Mouse (Mus musculus): ENCODE data around the gene Esf1. TPM values are rescaled to one million over a fixed set of nuclear protein-coding genes. Genes with fewer than 3 reads are reported as not detected.
"Not testable (repeated sequence)": the region's sequence is repeated elsewhere in the genome, so short reads cannot be mapped to it uniquely, and the experiment has no call there.

The Esf1 gene
- 7.5 and 8.9 TPM in 2 replicates for polyA plus RNA-seq (2015; fragmentation: Nextera tagmentation; extraction: Ambion mirVana)

- H3K4me3 ChIP-seq (ENCODE audit: low read depth, low read length): peak within 1 kb of the TSS; percentile 90
Observed at GRCm38 (mm10) chr2:140170127-140170802, at the start of gene Esf1, which contains the start of gene Ndufaf5. TSS of gene Esf1 (minus strand) at chr2:140170564. TSS of gene Ndufaf5 (plus strand) at chr2:140170649.

GRCm38 (mm10) chr2:140215965-140216364 lies 45.6 kb upstream of the Esf1 start:
- Histone ChIP-seq H3K9me3 (replicated peaks; ENCODE audit: control insufficient read depth, low read length) (no peaks in the 10 kb centered on the region), H3K27me3 (ENCODE audit: control insufficient read depth, insufficient read depth, low read depth, low read length) (no peaks in the 10 kb centered on the region), H3K9ac (ENCODE audit: low read depth, low read length) (no peak overlapping the region), H3K27ac (ENCODE audit: low read length) (no peak overlapping the region), H3K4me1 (ENCODE audit: control insufficient read depth, low read depth, low read length) (no peaks in the 10 kb centered on the region), H3K4me2 (ENCODE audit: low read depth, low read length) (no peak overlapping the region), H3K4me3 (ENCODE audit: low read depth, low read length) (no peak overlapping the region), H3K36me3 (ENCODE audit: control insufficient read depth, insufficient read depth) (no peaks in the 10 kb centered on the region)
- ATAC-seq (ENCODE audit: low read depth): no peak
- WGBS (ENCODE audit: insufficient replicate concordance): 39% methylated on average over 1 of the region's 1 CpGs

More at GRCm38 (mm10) chr2:140170127-140170802, at the start of gene Esf1, which contains the start of gene Ndufaf5:
- H3K4me2 ChIP-seq (ENCODE audit: low read depth, low read length): peak within 1 kb of the TSS; percentile 96
- under 1% methylated on average over 43 of the region's 43 CpGs for whole genome bisulfite sequencing (ENCODE audit: insufficient replicate concordance)
- no peaks in the 10 kb centered on the region for H3K9me3 ChIP-seq (replicated peaks; ENCODE audit: control insufficient read depth, low read length)
- peaks cover 4% of the 10 kb centered on the region for H3K36me3 ChIP-seq (ENCODE audit: control insufficient read depth, insufficient read depth)
- peak; percentile 99 for ATAC-seq (ENCODE audit: low read depth)
- H3K4me1 ChIP-seq (ENCODE audit: control insufficient read depth, low read depth, low read length): peaks cover 14% of the 10 kb centered on the region
- peak within 1 kb of the TSS; percentile 82 for H3K27ac ChIP-seq (ENCODE audit: low read length)
- peak within 1 kb of the TSS; percentile 86 for H3K9ac ChIP-seq (ENCODE audit: low read depth, low read length)
- H3K27me3 ChIP-seq (ENCODE audit: control insufficient read depth, insufficient read depth, low read depth, low read length): no peaks in the 10 kb centered on the region

GRCm38 (mm10) chr2:140215415-140215814 lies 45.1 kb upstream of the Esf1 start:
- Histone ChIP-seq H3K9ac (ENCODE audit: low read depth, low read length) (no peak overlapping the region), H3K4me2 (ENCODE audit: low read depth, low read length) (no peak overlapping the region), H3K27me3 (ENCODE audit: control insufficient read depth, insufficient read depth, low read depth, low read length) (no peaks in the 10 kb centered on the region), H3K9me3 (replicated peaks; ENCODE audit: control insufficient read depth, low read length) (no peaks in the 10 kb centered on the region), H3K4me3 (ENCODE audit: low read depth, low read length) (no peak overlapping the region), H3K27ac (ENCODE audit: low read length) (no peak overlapping the region), H3K36me3 (ENCODE audit: control insufficient read depth, insufficient read depth) (no peaks in the 10 kb centered on the region), H3K4me1 (ENCODE audit: control insufficient read depth, low read depth, low read length) (no peaks in the 10 kb centered on the region)
- no peak for ATAC-seq (ENCODE audit: low read depth)
- WGBS (ENCODE audit: insufficient replicate concordance): 51% methylated on average over 2 of the region's 2 CpGs

- Histone ChIP-seq H3K4me2 (ENCODE audit: low read depth, low read length) (no peak overlapping the region), H3K9ac (ENCODE audit: low read depth, low read length) (no peak overlapping the region), H3K4me3 (ENCODE audit: low read depth, low read length) (no peak overlapping the region), H3K36me3 (ENCODE audit: control insufficient read depth, insufficient read depth) (no peaks in the 10 kb centered on the region), H3K9me3 (replicated peaks; ENCODE audit: control insufficient read depth, low read length) (no peaks in the 10 kb centered on the region), H3K27me3 (ENCODE audit: control insufficient read depth, insufficient read depth, low read depth, low read length) (no peaks in the 10 kb centered on the region), H3K27ac (ENCODE audit: low read length) (no peak overlapping the region), H3K4me1 (ENCODE audit: control insufficient read depth, low read depth, low read length) (no peaks in the 10 kb centered on the region)
- WGBS (ENCODE audit: insufficient replicate concordance): 67% methylated on average over 4 of the region's 4 CpGs
- ATAC-seq (ENCODE audit: low read depth): no peak
Observed at GRCm38 (mm10) chr2:140214519-140215027, 44.2 kb upstream of the Esf1 start.

GRCm38 (mm10) chr2:140203756-140204155 lies 33.4 kb upstream of the Esf1 start:
- Histone ChIP-seq H3K4me1 (ENCODE audit: control insufficient read depth, low read depth, low read length) (no peaks in the 10 kb centered on the region), H3K9me3 (replicated peaks; ENCODE audit: control insufficient read depth, low read length) (no peaks in the 10 kb centered on the region), H3K9ac (ENCODE audit: low read depth, low read length) (no peak overlapping the region), H3K27ac (ENCODE audit: low read length) (no peak overlapping the region), H3K36me3 (ENCODE audit: control insufficient read depth, insufficient read depth) (no peaks in the 10 kb centered on the region), H3K4me2 (ENCODE audit: low read depth, low read length) (no peak overlapping the region), H3K4me3 (ENCODE audit: low read depth, low read length) (no peak overlapping the region), H3K27me3 (ENCODE audit: control insufficient read depth, insufficient read depth, low read depth, low read length) (no peaks in the 10 kb centered on the region)
- WGBS (ENCODE audit: insufficient replicate concordance): 81% methylated on average over 7 of the region's 7 CpGs
- ATAC-seq (ENCODE audit: low read depth): no peak

GRCm38 (mm10) chr2:140202573-140202972 lies 32.2 kb upstream of the Esf1 start:
- Histone ChIP-seq H3K9me3 (replicated peaks; ENCODE audit: control insufficient read depth, low read length) (no peaks in the 10 kb centered on the region), H3K4me2 (ENCODE audit: low read depth, low read length) (no peak overlapping the region), H3K27me3 (ENCODE audit: control insufficient read depth, insufficient read depth, low read depth, low read length) (no peaks in the 10 kb centered on the region), H3K4me1 (ENCODE audit: control insufficient read depth, low read depth, low read length) (no peaks in the 10 kb centered on the region), H3K36me3 (ENCODE audit: control insufficient read depth, insufficient read depth) (no peaks in the 10 kb centered on the region), H3K4me3 (ENCODE audit: low read depth, low read length) (no peak overlapping the region), H3K27ac (ENCODE audit: low read length) (no peak overlapping the region), H3K9ac (ENCODE audit: low read depth, low read length) (no peak overlapping the region)
- 0 out of 2 replicates have a peak, but pooled peaks have one; percentile 11 for ATAC-seq (ENCODE audit: low read depth)
- WGBS (ENCODE audit: insufficient replicate concordance): 35% methylated on average over 5 of the region's 5 CpGs

- no peaks in the 10 kb centered on the region for H3K9me3 ChIP-seq (replicated peaks; ENCODE audit: control insufficient read depth, low read length)
- no peak overlapping the region for H3K9ac ChIP-seq (ENCODE audit: low read depth, low read length)
- H3K4me3 ChIP-seq (ENCODE audit: low read depth, low read length): no peak overlapping the region
- no peak overlapping the region for H3K4me2 ChIP-seq (ENCODE audit: low read depth, low read length)
- no peaks in the 10 kb centered on the region for H3K27me3 ChIP-seq (ENCODE audit: control insufficient read depth, insufficient read depth, low read depth, low read length)
- no peaks in the 10 kb centered on the region for H3K4me1 ChIP-seq (ENCODE audit: control insufficient read depth, low read depth, low read length)
- ATAC-seq (ENCODE audit: low read depth): no peak
- H3K27ac ChIP-seq (ENCODE audit: low read length): no peak overlapping the region
- no peaks in the 10 kb centered on the region for H3K36me3 ChIP-seq (ENCODE audit: control insufficient read depth, insufficient read depth)
- 67% methylated on average over 2 of the region's 2 CpGs for WGBS (ENCODE audit: insufficient replicate concordance)
Observed at GRCm38 (mm10) chr2:140200713-140201112, 30.3 kb upstream of the Esf1 start.

GRCm38 (mm10) chr2:140185685-140186210 lies 15.4 kb upstream of the Esf1 start:
- H3K9ac ChIP-seq (ENCODE audit: low read depth, low read length); H3K4me3 ChIP-seq (ENCODE audit: low read depth, low read length); H3K4me2 ChIP-seq (ENCODE audit: low read depth, low read length); ATAC-seq (ENCODE audit: low read depth); H3K27ac ChIP-seq (ENCODE audit: low read length); H3K9me3 ChIP-seq (replicated peaks; ENCODE audit: control insufficient read depth, low read length); H3K36me3 ChIP-seq (ENCODE audit: control insufficient read depth, insufficient read depth); H3K4me1 ChIP-seq (ENCODE audit: control insufficient read depth, low read depth, low read length); H3K27me3 ChIP-seq (ENCODE audit: control insufficient read depth, insufficient read depth, low read depth, low read length): not testable (repeated sequence)
- 75% methylated on average over 3 of the region's 3 CpGs for WGBS (ENCODE audit: insufficient replicate concordance)

Measured in liver, embryonic 16.5 days (tissue).